Mouse (Mus musculus) stomach, postnatal 0 days (tissue): Measurements from ENCODE around the gene Cerkl.

ENCODE experiments used
- CTCF ChIP-seq: IDR thresholded peaks from 2 replicates; pipeline ENCODE4 v1.5.1; 2016; ENCODE audit warnings: antibody characterized with exemption, low read depth, mild to moderate bottlenecking, moderate library complexity
- EP300 ChIP-seq: optimal IDR thresholded peaks from 2 replicates; pipeline ENCODE3; 2016; ENCODE audit warnings: antibody characterized with exemption

- TF ChIP-seq CTCF = no peak
- no peak for TF ChIP-seq EP300
Measured at GRCm38 (mm10) chr2:79400045-79400444, 56.5 kb downstream of the Cerkl start.
